Mouse (Mus musculus): ENCODE data around the gene Samd3.

The Samd3 gene

GRCm38 (mm10) chr10:26303485-26303884, 74.0 kb downstream of the Samd3 start:
- DNase-seq (ENCODE audit: low spot score), result no peak

- no peak for DNase-seq (ENCODE audit: low spot score)
Observed at GRCm38 (mm10) chr10:26314327-26314726, 84.8 kb downstream of the Samd3 start.

- no peak for DNase-seq (ENCODE audit: low spot score)
Observed at GRCm38 (mm10) chr10:26320679-26321078, 91.2 kb downstream of the Samd3 start.

Data from adipocyte (in vitro differentiated cells).